Mouse (Mus musculus) lung, postnatal 10 days (tissue): ENCODE data around the gene 1700123O20Rik.
A peak's percentile ranks its signal among the peaks of the same experiment; 100 is the strongest.

Source experiments
- DNase-seq: peaks from one replicate; pipeline ENCODE4 v3.0.0; 2021

Gene 1700123O20Rik

GRCm38 (mm10) chr14:54686063-54686521 lies at the start of gene 1700123O20Rik:
1700123O20Rik (plus strand) TSS chr14:54686216.
- peak; percentile 88 for DNase-seq

GRCm38 (mm10) chr14:54636954-54637353 lies 49.1 kb upstream of the 1700123O20Rik start:
- DNase-seq = peak; percentile 58

- no peak for DNase-seq
Measured at GRCm38 (mm10) chr14:54638210-54638609, 47.8 kb upstream of the 1700123O20Rik start.

- DNase-seq = no peak
Measured at GRCm38 (mm10) chr14:54640121-54640520, 45.9 kb upstream of the 1700123O20Rik start.

- DNase-seq = no peak
Measured at GRCm38 (mm10) chr14:54640946-54641304, 45.1 kb upstream of the 1700123O20Rik start, which contains the start of gene Gm17606. Gm17606 (plus strand) TSS chr14:54640952.

- peak; percentile 94 for DNase-seq
Measured at GRCm38 (mm10) chr14:54641305-54641969, 44.6 kb upstream of the 1700123O20Rik start, which contains the start of gene Cdh24. Cdh24 (minus strand) TSS chr14:54641364.

GRCm38 (mm10) chr14:54642224-54642944 lies 43.6 kb upstream of the 1700123O20Rik start:
- DNase-seq = no peak

GRCm38 (mm10) chr14:54643011-54643410 lies 43.0 kb upstream of the 1700123O20Rik start:
- DNase-seq = no peak

- DNase-seq = no peak
Measured at GRCm38 (mm10) chr14:54644294-54644693, 41.7 kb upstream of the 1700123O20Rik start.

GRCm38 (mm10) chr14:54646455-54646854 lies 39.6 kb upstream of the 1700123O20Rik start:
- DNase-seq = no peak

GRCm38 (mm10) chr14:54646898-54647636 lies 38.9 kb upstream of the 1700123O20Rik start:
- DNase-seq = no peak

GRCm38 (mm10) chr14:54647900-54648299 lies 38.1 kb upstream of the 1700123O20Rik start:
- DNase-seq = no peak

GRCm38 (mm10) chr14:54650621-54651454 lies 35.2 kb upstream of the 1700123O20Rik start:
- DNase-seq = peak; percentile 93

- DNase-seq = no peak
Measured at GRCm38 (mm10) chr14:54651556-54651955, 34.5 kb upstream of the 1700123O20Rik start.

- DNase-seq = no peak
Measured at GRCm38 (mm10) chr14:54652787-54653186, 33.2 kb upstream of the 1700123O20Rik start.

- DNase-seq = peak; percentile 93
Measured at GRCm38 (mm10) chr14:54653496-54653895, 32.5 kb upstream of the 1700123O20Rik start.

- peak; percentile 44 for DNase-seq
Measured at GRCm38 (mm10) chr14:54660009-54660408, 26.0 kb upstream of the 1700123O20Rik start.

GRCm38 (mm10) chr14:54664477-54665222 lies 21.4 kb upstream of the 1700123O20Rik start:
- no peak for DNase-seq

GRCm38 (mm10) chr14:54669381-54669780 lies 16.6 kb upstream of the 1700123O20Rik start:
- DNase-seq = peak; percentile 70

- DNase-seq = peak; percentile 27
Measured at GRCm38 (mm10) chr14:54674317-54674716, 11.7 kb upstream of the 1700123O20Rik start.

- DNase-seq = no peak
Measured at GRCm38 (mm10) chr14:54676290-54676689, 9.7 kb upstream of the 1700123O20Rik start.
